Mouse (Mus musculus): ENCODE results near the gene Nek9.
"Not testable (repeated sequence)": the region's sequence is repeated elsewhere in the genome, so short reads cannot be mapped to it uniquely, and the experiment has no call there.

Gene Nek9

DNA sequence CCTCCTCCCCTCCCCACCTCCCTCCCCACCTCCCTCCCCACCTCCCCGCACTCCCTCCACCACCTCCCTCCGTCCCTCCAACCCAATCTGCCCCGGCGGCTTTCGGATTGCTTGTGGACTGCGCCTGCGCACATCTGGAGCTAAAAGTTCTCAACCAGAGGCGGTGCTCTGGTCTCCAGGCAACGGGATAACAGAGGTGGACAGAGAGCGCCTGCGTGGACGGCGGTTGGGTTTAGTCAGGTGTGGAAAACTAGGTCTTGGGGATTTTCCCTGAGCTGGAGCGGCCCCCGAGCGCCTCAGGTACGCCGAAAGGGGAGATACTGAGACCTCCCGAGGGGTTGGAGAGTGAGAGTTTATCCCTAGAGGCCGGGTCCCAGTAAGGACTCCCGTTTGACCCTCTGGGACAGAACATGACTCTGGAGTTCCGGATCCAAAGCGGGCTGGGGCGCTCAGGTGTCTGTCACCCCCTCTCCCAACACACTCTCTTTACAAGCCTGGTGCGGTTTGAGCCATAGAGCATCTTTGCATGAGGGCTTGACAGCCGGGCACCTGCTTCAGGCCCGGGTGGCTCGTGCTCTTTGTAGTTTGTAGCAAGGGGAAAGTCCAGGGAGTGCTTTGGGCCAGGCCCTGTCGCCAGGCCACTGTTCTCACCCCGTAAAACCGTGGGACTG, 50.5 kb downstream of the Nek9 start, which contains the start of gene Zc2hc1c:
Zc2hc1c (plus strand) TSS at position 106 of the 671 bp plus-strand sequence.
- no peak for DNase-seq

DNA sequence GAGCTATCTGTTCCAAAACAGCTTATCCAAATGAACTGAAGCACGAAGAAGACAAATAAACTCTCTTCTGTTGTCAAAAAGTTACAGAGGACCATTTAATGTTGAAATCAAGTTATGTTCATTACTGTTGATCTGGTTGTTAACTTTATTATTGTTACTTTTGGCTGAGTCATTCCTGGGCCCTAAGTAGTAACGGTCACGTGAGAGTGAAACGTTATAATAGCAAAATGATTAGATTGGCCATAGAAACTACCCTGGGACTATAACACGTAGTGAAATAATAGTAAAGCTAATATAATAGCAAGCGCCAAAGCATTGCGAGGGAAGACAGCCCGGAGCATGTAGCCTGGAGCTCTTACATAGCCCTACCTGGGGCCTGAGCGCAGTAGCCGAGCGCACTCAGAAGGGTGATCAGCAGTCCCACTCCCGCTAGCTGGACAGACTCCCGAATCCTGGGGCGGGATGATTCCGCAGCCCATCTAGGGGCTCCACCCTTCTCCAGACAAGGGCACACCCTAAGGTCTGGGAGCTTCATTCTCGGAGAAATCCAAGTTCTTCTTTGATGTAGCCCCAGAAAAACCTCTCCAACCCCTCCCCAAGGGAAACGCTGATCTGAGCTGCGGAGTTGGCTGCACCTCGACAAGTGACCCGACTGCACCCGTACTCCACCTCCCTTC, 51.2 kb downstream of the Nek9 start, which contains the start of gene Acyp1:
Acyp1 (minus strand) TSS at position 630 of the 677 bp plus-strand sequence.
- no peak for DNase-seq

DNA sequence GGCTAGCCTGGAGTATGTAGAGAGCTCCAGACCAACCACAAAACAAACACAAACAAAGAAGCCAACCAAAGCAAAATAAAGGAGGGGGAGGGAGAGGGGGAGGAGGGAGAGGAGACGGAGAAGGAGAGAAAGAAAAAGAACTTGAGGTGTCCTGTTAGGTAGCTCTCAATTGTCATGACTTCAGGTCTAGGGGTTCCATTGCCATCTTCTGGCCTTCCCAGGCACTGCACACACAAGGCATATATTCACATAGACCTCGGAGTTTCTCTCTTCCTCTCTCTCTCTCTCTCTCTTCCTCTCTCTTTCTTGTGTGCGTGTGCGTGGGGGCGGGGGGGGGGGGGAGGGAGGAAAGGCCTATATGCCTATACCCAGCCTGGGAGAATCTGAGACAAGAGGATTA, 52.2 kb downstream of the Nek9 start:
- DNase-seq, result no peak

DNA sequence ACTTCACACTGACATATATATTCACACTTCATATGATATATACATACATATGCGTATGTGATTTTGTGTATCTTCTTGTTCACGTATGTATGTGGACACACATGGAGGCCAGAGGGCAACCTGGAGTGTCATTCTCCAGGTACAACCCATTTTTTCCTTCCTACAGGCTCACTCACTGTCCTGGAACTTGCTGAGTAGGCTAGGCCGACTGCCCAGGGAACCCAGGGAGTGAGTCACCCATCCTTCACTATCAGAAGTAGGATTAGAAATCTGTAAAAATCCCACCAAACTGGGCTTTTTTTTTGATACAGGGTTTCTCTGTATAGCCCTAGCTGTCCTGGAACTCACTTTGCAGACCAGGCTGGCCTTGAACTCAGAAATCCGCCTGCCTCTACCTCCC, 54.2 kb downstream of the Nek9 start:
- DNase-seq, result no peak

DNA sequence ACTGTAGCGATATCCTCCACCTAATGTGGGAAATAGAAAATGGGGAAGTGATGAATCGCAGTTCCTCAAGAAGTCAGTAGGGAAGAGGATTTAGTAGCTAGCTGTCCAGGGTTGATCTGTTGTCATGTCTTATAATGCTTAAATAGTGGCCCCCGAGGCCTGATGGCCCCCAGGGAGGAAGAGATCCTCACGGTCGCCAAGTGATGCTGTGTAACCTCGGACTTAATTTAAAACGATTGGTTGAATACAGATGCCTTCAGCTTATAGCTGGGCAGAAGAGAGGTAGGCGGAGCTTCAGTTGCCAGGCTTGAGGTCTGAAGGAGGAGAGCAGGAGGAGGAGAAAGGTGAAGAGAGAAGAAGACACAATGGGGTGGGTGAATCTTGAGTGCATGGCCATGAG, 54.8 kb downstream of the Nek9 start:
- DNase-seq, result no peak

DNA sequence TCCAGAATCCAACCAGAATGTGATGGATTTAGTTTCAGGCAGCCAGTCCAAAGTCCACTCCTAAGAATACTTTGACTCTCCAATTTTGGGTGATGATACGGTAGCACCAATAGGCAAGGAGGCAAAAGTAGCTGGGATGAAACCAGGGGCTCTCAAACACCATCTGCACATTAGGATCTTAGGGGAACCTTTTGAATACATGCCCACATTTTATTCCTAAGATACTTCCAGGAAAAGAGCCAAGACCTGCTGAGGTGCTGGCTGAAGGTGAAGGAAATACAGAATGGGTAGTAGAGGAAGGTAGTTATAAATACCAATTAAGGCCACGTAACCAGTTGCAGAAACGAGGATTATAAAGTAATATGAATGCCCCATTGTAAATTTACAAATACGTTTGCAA, 57.4 kb downstream of the Nek9 start:
- not testable (repeated sequence) for DNase-seq

DNA sequence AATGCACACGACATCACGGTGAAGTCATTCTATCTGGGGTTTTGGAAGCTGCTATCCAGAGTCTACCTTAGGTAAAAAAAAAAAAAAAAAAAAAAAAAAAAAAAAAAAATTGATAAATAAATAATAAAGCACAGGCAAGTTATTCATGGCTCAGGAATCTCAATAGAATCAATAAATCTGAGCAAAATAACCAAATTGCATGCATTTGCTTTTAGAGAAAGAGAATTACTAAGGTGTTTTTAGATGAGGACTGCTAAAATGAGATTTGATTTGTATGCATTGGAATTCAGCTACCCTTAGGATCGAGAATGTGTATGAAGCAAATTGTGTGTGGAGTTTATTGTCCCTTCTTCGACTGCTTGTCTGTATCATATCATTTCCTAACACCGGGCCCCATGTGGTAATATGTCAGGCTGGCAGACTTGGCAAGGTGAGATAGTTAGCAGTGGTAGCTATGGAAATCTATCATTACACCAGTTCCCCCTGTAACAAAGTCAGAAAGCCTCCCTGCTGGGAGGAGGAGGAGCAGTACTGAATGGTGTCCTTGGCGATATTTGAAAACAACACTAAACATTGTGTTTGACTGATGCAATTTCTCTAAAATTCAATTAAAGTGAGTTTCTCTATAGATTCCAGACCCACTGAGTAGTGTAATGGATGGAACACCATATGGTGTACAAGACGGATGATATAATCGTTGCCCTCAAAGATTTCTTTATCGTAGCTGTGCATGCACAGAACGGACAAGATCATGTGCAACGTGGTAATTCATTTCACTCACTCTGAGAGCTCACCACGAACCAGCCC, 58.1 kb downstream of the Nek9 start:
- peak; percentile 27 for DNase-seq

DNA sequence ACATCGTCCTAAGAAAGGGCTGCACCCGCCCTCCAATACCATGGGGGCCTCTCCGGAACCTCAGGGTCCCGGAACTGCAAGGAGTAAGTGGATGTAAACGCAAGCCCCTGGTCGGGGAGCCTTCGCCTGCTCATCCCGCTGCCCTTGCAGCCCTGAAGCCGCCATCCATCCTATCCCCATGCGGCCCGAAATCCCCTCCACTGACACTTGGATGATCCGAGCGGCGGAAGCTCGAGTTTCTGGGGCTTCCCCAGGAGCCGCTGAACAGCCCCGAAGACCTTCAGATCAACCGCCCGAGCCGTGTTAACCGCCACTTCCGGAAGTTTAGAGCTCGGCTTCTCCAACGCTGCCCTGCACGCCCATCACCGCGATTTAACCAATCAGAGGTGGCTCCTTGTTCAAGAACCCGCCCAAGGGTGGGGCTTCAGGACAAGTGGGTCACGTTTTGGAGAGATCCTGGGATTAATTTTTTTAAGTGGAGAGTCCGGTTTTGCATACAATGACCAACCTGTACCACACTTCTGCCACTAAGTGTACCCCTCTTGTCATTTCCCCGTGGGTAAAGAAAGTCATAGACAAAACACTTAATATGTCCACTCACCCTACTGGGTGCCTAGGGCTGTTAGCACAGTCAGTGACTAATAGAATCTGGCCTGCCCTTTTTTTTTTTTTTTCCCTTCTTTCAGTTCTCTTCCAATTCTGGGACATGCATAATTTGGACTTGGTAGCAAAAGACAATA, 58.9 kb downstream of the Nek9 start:
- DNase-seq, result peak; percentile 98

DNA sequence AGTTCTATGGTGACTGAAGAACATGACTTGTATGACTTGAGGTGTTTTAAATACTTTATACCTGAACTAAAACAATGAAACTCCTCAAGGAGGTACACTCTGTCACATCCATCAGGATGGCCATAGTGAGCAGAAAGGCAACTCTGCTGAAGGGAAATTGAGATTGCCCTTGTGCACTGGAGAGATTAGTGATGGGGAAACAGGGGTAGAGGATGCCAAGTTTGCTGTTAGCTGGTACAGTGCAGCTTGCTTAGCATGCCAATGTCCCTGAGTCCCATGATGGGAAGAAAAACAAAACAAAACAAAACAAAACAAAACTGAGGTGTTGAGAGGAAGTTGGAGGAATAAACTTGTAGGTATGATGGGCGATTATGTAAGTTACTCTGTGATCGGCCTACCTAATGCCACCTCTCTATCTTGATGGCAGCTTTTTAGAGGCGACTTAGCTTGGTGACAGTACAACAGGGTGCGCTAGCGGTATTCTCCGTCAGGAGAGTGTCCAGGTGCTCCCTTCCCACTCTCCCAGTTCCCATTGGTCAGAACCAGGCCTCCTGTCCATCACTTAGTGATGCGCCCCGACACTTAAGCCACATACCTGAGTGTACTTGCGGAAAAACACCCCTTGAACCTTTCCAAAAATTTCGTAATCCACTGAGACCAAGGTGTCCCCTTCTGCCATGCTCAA, 59.6 kb downstream of the Nek9 start:
- DNase-seq, result peak; percentile 60

DNA sequence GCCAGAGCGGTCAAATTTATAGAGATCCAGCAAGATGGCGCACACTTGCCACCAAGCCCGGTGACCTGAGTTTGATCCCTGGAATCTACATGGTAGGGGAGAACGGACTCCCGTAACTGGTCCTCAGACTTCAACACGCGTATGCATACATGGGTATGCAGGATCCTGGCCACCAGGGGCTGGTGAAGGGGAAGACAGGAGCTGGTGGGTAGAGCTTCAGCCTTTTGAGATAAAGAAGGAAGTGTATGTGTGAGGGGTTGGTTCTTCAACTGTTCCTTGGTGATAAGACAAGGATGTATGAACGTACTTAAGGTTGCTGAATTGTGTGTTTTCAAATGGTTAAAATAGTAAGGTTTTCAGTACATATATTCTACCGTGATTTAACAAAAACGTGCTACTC, 60.2 kb downstream of the Nek9 start:
- DNase-seq, result no peak

DNA sequence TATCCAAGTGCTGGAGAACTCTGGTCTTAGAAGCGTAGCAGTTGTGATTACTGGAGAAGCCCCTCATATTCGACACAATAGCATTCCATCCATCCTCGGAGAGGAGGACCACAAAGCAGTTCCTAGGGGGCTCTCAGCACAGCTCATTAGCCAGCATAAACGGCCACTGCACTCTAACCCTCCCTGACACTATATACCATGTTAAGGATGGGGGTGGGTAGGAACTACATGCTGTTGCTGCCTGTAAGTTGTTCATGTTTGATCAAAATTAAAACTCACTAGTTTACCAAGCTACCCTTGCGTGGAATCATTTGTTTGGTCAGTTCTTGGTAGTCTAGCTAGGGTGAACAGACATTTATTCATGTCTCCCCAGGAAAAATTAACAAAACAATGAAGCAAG, 62.9 kb downstream of the Nek9 start:
- no peak for DNase-seq

DNA sequence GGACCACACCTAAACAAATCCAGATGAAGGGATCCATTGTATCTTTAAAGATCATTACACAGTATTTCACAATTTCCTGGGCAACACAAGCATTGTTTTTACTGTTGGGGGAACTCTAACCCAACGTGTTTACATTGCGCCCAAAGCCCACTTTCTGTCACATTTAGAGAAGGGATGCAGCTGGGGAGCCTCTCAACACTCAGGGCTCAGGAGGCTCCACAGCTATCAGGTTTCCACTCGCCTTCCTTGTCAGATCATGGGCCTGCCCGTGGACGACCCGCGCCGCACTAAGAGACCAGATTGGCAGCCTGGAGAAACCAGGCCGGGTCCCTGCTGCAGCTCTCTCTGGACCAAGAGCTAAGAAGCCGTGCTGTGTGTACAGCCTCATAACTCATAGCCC, 65.7 kb downstream of the Nek9 start:
- DNase-seq, result no peak

DNA sequence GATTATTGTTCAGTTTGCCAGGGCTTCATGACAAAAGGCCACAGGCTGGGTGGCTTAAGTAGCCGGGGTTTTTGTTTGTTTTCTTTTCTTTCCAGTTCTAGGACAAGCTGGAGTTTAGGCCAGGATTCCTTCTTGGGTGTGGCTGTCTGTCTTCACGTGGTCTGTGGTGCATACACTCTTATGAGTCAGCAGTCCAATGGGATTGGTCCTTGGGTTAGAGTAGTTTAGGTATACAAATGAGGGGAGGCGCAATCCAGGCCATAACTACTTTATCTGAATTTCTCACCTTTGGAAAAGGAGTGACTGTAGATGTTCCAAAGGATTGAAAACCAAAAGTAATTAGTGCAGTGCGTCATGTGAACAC, 67.3 kb downstream of the Nek9 start:
- DNase-seq, result no peak

DNA sequence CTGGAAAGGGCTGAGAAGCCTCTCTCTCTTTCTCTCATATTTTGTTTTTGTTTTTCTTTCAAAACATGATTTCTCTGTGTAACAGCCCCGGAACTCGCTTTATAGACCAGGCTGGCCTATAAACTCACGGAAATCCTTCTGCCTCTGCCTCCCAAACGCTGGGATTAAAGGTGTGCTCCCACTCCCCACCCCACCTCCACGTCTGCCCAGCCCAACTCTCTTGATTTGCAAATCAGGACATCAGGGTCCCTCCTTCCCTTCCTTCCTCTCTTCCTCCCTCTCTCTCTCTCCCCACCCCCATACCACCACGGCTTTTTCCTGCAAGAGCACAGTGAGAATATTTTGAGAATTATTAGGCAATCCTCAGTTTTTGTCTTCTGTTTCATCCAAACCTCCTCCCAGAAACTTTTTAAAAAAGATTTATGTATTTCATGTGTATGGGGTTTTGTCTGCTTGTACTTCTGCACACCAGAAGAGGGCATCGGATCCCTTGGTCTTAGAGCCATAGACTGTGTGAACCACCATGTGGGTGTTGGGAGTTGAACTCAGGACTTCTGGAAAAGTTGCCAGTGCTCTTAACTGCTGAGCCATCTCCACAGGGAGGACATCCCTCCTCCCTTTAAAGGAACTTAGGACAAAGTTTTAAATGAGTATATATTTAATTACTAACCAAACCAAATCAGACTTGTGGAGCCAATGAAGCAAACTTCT, 67.9 kb downstream of the Nek9 start:
- no peak for DNase-seq

DNA sequence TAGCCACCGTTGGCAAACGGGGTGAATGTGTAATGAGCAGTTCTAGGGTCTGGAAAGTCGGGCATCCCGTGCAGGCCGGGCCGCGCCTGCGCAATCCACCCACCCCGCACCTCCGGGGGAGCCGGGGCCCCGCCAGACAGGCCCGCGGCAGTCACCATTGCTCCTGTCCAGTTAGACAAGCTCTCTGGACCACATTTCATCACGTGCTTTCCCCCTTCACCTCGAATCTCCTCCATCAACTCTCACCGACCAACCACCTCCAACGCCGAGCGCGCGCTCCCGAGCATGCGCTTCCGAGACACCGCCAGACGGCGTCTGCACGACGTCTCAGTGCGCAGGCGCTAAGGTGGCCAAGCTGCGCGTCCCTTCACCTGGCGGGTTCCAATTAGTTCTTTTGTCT, 68.8 kb downstream of the Nek9 start, which contains the start of gene Mlh3:
Mlh3 (minus strand) TSS at position 281 of the 400 bp plus-strand sequence.
- DNase-seq, result peak; percentile 97

DNA sequence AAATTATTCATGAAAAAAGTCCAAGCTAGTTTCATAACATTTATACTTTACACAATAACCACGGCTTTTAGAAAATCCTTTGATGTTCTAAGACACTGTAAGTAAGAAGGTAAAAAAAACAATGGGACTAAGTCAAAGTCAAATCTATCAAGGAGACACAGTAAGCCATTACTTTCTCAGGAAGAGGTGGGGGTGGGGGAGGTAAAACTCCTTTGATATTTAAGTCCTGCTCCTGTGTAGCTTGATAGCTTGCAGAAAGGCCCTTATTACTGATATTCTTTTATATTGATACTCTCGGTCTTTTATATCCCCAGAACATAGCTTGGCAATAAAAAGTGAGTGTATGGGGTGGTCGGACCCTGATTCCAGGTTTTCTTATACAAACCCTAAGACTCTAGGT, 69.3 kb downstream of the Nek9 start:
- no peak for DNase-seq

DNA sequence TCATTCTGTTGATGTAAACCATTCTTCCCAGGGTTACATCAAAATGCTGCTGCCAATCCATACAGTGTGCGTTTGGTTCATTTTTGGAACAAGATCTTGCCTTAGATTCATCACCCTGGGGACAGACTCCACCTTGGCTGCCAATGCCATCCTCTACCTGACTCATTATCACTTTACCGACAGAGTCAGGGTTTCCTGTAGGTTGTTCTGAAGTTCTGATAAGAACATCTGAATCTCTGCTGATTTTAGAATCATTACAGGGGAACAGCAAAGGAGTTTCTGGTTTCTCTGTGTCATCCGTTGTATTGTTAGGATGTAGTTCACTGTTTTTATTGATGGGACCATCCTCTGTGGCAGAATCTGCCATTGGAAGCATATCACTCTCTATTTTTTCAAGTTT, 72.9 kb downstream of the Nek9 start:
- DNase-seq, result no peak

DNA sequence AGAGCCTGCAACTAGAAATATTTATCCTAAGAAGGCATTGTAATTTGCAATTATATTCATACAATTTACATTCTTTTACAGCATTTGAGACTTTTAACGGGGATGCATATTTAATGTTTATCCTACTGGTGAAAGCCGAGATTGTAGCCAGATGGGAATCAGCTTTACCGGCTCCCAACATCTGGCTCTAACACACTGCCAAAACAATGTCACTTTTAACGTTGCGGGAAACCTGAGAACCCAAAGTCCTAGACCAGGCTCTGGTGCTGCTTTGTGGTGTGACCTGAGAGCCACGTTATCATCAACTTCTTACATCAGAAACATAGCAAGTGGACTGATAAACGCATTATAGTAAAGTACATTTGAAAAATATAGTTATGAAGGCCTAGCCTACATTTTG, 74.2 kb downstream of the Nek9 start:
- DNase-seq, result no peak

DNA sequence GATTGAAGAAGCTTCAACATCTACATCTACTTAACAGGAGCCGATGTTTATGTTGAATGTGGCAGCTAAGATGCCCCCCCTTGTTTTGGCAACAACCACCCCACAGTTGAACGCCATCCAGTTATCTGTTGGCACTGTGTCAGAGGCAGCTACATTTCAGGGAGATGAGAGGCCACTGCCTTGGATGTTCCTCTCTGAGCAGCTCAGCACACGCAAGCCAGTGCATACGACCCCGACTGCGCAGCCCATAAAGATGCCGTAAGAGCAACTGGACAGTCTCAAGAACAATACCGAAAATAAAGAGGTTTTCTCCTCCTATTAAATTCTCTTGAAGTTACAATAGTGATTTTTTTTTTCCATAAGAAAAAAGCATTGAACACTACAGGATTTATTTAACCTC, 74.6 kb downstream of the Nek9 start:
- DNase-seq, result peak; percentile 26

DNA sequence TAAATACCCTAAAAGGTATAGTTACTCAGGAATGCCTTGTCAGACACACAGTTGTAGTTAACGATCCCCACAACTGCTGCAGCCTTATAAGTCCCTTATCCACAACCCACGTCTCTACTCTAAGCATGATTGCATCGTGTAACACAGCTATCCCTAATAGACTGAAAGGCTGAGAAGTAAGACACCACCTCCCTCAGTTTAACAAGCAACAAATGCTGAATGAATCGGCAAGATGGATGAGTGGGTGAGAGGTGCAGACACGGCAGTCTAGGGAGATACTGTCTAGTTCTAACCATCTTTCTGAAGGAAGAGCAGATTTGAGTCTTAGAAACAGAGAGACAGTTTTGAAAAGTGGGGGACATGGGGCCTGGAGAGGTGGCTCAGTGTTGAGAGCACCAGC, 76.0 kb downstream of the Nek9 start:
- DNase-seq, result no peak

DNA sequence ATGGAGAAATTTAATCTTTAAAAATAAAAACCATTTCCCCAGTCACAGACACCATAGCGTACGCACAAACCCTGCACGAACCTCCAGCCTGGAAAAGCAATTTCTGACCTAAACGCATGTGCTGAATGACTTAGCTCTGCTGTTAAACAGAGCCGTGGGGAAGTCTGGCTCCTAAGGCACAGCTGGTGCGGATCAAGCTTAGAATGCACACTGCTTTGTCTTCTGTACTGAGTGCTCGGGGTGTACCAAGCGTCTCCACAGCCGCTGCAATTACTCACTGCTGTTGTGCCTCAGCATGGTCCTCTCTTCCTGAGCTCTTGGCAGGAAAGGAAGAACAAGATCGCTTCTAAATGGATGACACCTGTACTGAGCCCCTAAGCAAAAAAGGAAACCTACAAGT, 76.7 kb downstream of the Nek9 start:
- no peak for DNase-seq
